Mouse (Mus musculus) forebrain, embryonic 16.5 days (tissue): ENCODE measurements at regions not wholly inside any gene's neighbourhood (a gene's known extent, or its start where the extent isn't known, plus 50 kb on each side); places are given as distances from the start of the nearest gene placed in this dataset.
A peak's percentile ranks its signal among the peaks of the same experiment; 100 is the strongest.

ENCODE experiments used
- ATAC-seq: fragments of 200-750 bp; cut with Nextera tagmentation; 2 replicates; pipeline ENCODE4 v1.8.0; 2017; ENCODE audit warnings: mild to moderate bottlenecking, moderate library complexity
- H3K27ac ChIP-seq: fragments of 300-500 bp; sonication (generic); 2 replicates; pipeline ENCODE4 v1.5.1; 2014; ENCODE audit warnings: low read length, control low read depth
- H3K27me3 ChIP-seq: fragments of 300-500 bp; sonication (generic); replicated peaks from 2 replicates; pipeline ENCODE4 v1.6.1; 2014; ENCODE audit warnings: low read length; ENCODE audit not compliant: control insufficient read depth, insufficient read depth
- H3K36me3 ChIP-seq: fragments of 300-500 bp; sonication (generic); 2 replicates; pipeline ENCODE4 v1.6.1; 2014; ENCODE audit not compliant: control insufficient read depth, insufficient read depth
- H3K4me1 ChIP-seq: fragments of 300-500 bp; sonication (generic); replicated peaks from 2 replicates; pipeline ENCODE4 v1.6.1; 2014; ENCODE audit warnings: low read length; ENCODE audit not compliant: control insufficient read depth, insufficient read depth
- H3K4me2 ChIP-seq: fragments of 300-500 bp; sonication (generic); 2 replicates; pipeline ENCODE4 v1.6.1; 2014; ENCODE audit warnings: mild to moderate bottlenecking, low read length, control low read depth
- H3K4me3 ChIP-seq: fragments of 300-500 bp; sonication (generic); replicated peaks from 2 replicates; pipeline ENCODE4 v1.5.1; 2014; ENCODE audit warnings: mild to moderate bottlenecking, low read length, control low read depth
- H3K9ac ChIP-seq: fragments of 300-500 bp; sonication (generic); replicated peaks from 2 replicates; pipeline ENCODE4 v1.6.1; 2014; ENCODE audit warnings: low read depth, low read length, control low read depth
- H3K9me3 ChIP-seq: fragments of 300-500 bp; sonication (generic); 2 replicates; pipeline ENCODE4 v1.6.1; 2016; ENCODE audit warnings: low read length; ENCODE audit not compliant: control insufficient read depth
- WGBS: fragments of 180-500 bp; shearing (Covaris S2); extraction: QIAGEN DNeasy Blood & Tissue Kit; methylation state at CpG from one replicate; pipeline ENCODE4 v1.1.7; 2014; 5-methylcytosine and 5-hydroxymethylcytosine counted together

GRCm38 (mm10) chr5:54356105-54356504 lies 357.8 kb downstream of the Stim2 start:
- Histone ChIP-seq H3K36me3 (no peaks in the 10 kb centered on the region), H3K9me3 (no peaks in the 10 kb centered on the region), H3K4me2 (no peak overlapping the region), H3K4me1 (0 out of 2 replicates have a peak, but pooled peaks cover 2% of the 10 kb centered on the region), H3K27me3 (no peaks in the 10 kb centered on the region), H3K27ac (no peak overlapping the region), H3K9ac (no peak overlapping the region), H3K4me3 (no peak overlapping the region)
- WGBS: 80% methylated on average over 4 of the region's 4 CpGs
- no peak for ATAC-seq

- H3K9me3 ChIP-seq: no peaks in the 10 kb centered on the region
- H3K4me2 ChIP-seq: no peak overlapping the region
- 0 out of 2 replicates have a peak, but pooled peaks cover 2% of the 10 kb centered on the region for H3K4me1 ChIP-seq
- peak; percentile 57 for ATAC-seq
- no peak overlapping the region for H3K27ac ChIP-seq
- WGBS: 53% methylated on average over 4 of the region's 4 CpGs
- H3K9ac ChIP-seq: no peak overlapping the region
- H3K27me3 ChIP-seq: no peaks in the 10 kb centered on the region
- no peaks in the 10 kb centered on the region for H3K36me3 ChIP-seq
- no peak overlapping the region for H3K4me3 ChIP-seq
Observed at GRCm38 (mm10) chr5:54357501-54357900, 359.2 kb downstream of the Stim2 start.

- 70% methylated on average over 2 of the region's 2 CpGs for WGBS
- no peaks in the 10 kb centered on the region for H3K36me3 ChIP-seq
- H3K9ac ChIP-seq: no peak overlapping the region
- 0 out of 2 replicates have a peak, but pooled peaks cover 2% of the 10 kb centered on the region for H3K4me1 ChIP-seq
- no peaks in the 10 kb centered on the region for H3K27me3 ChIP-seq
- H3K4me3 ChIP-seq: no peak overlapping the region
- no peaks in the 10 kb centered on the region for H3K9me3 ChIP-seq
- ATAC-seq: no peak
- no peak overlapping the region for H3K27ac ChIP-seq
- no peak overlapping the region for H3K4me2 ChIP-seq
Observed at GRCm38 (mm10) chr5:54358221-54358620, 359.9 kb downstream of the Stim2 start.
